Mouse (Mus musculus) lung, embryonic 15.5 days (tissue): ENCODE measurements at regions not wholly inside any gene's neighbourhood (a gene's known extent, or its start where the extent isn't known, plus 50 kb on each side); places are given as distances from the start of the nearest gene placed in this dataset.

Experiments used
- ATAC-seq: fragments of 200-750 bp; cut with Nextera tagmentation; 2 replicates; pipeline ENCODE4 v1.8.0; 2017; ENCODE audit warnings: moderate number of reproducible peaks, borderline replicate concordance; ENCODE audit not compliant: low FRiP score, low TSS enrichment; ENCODE audit errors: extremely low read depth
- H3K27ac ChIP-seq: fragments of 300-500 bp; sonication (generic); 2 replicates; pipeline ENCODE4 v1.5.1; 2015; ENCODE audit warnings: moderate library complexity, mild to moderate bottlenecking, inconsistent platforms
- H3K27me3 ChIP-seq: fragments of 300-500 bp; sonication (generic); 2 replicates; pipeline ENCODE4 v1.6.1; 2015; ENCODE audit warnings: inconsistent platforms
- H3K36me3 ChIP-seq: fragments of 300-500 bp; sonication (generic); 2 replicates; pipeline ENCODE4 v1.6.1; 2015; ENCODE audit warnings: inconsistent platforms
- H3K4me1 ChIP-seq: fragments of 300-500 bp; sonication (generic); 2 replicates; pipeline ENCODE4 v1.6.1; 2015; ENCODE audit warnings: inconsistent platforms
- H3K4me2 ChIP-seq: fragments of 300-500 bp; sonication (generic); 2 replicates; pipeline ENCODE4 v1.6.1; 2015; ENCODE audit warnings: inconsistent platforms, mild to moderate bottlenecking, moderate library complexity
- H3K4me3 ChIP-seq: fragments of 300-500 bp; sonication (generic); 2 replicates; pipeline ENCODE4 v1.5.1; 2015; ENCODE audit warnings: mild to moderate bottlenecking, inconsistent platforms
- H3K9ac ChIP-seq: fragments of 300-500 bp; sonication (generic); 2 replicates; pipeline ENCODE4 v1.6.1; 2015; ENCODE audit warnings: inconsistent platforms
- H3K9me3 ChIP-seq: fragments of 300-500 bp; sonication (generic); 2 replicates; pipeline ENCODE4 v1.6.1; 2016; ENCODE audit warnings: inconsistent platforms
- WGBS: fragments of 180-500 bp; shearing (Covaris S2); methylation state at CpG from one replicate; pipeline ENCODE4 v1.1.7; 2015; 5-methylcytosine and 5-hydroxymethylcytosine counted together

GRCm38 (mm10) chr14:71230484-71231188, 631.0 kb upstream of the Fam160b2 start:
- Histone ChIP-seq H3K36me3 (no peaks in the 10 kb centered on the region), H3K9ac (no peak overlapping the region), H3K4me2 (no peak overlapping the region), H3K4me1 (peaks cover 3% of the 10 kb centered on the region; the same call in 1 of the 2 replicates), H3K27me3 (no peaks in the 10 kb centered on the region), H3K4me3 (no peak overlapping the region), H3K9me3 (no peaks in the 10 kb centered on the region), H3K27ac (peak overlapping the region; percentile 66; the same call in 1 of the 2 replicates)
- 59% methylated on average over 7 of the region's 7 CpGs for WGBS
- peak; percentile 91 for ATAC-seq

- no peaks in the 10 kb centered on the region for H3K36me3 ChIP-seq
- no peak overlapping the region for H3K9ac ChIP-seq
- H3K4me3 ChIP-seq, result no peak overlapping the region
- no peaks in the 10 kb centered on the region for H3K9me3 ChIP-seq
- no peaks in the 10 kb centered on the region for H3K27me3 ChIP-seq
- ATAC-seq, result no peak
- H3K4me1 ChIP-seq, result peaks cover 3% of the 10 kb centered on the region; the same call in 1 of the 2 replicates
- no peak overlapping the region for H3K27ac ChIP-seq
- WGBS, result 79% methylated on average over 2 of the region's 2 CpGs
- H3K4me2 ChIP-seq, result no peak overlapping the region
Observed at GRCm38 (mm10) chr14:71229955-71230354, 630.3 kb upstream of the Fam160b2 start.

GRCm38 (mm10) chr14:71228894-71229446, 629.3 kb upstream of the Fam160b2 start:
- Histone ChIP-seq H3K9me3 (no peaks in the 10 kb centered on the region), H3K9ac (no peak overlapping the region), H3K27me3 (no peaks in the 10 kb centered on the region), H3K4me3 (no peak overlapping the region), H3K27ac (no peak overlapping the region), H3K4me2 (no peak overlapping the region), H3K4me1 (peaks cover 3% of the 10 kb centered on the region; the same call in 1 of the 2 replicates), H3K36me3 (no peaks in the 10 kb centered on the region)
- no peak for ATAC-seq
- WGBS, result 73% methylated on average over 8 of the region's 8 CpGs

GRCm38 (mm10) chr14:71217041-71217440, 617.4 kb upstream of the Fam160b2 start:
- no peak for ATAC-seq
- 63% methylated on average over 1 of the region's 1 CpGs for WGBS
- no peak overlapping the region for H3K27ac ChIP-seq

GRCm38 (mm10) chr14:71211359-71211978, 611.8 kb upstream of the Fam160b2 start:
- Histone ChIP-seq H3K4me3 (no peak overlapping the region), H3K4me1 (no peaks in the 10 kb centered on the region), H3K9me3 (no peaks in the 10 kb centered on the region), H3K36me3 (no peaks in the 10 kb centered on the region), H3K27ac (no peak overlapping the region), H3K27me3 (no peaks in the 10 kb centered on the region), H3K9ac (no peak overlapping the region), H3K4me2 (no peak overlapping the region)
- WGBS, result 81% methylated on average over 3 of the region's 3 CpGs
- no peak for ATAC-seq

More at GRCm38 (mm10) chr14:71217041-71217440, 617.4 kb upstream of the Fam160b2 start:
- H3K27me3 ChIP-seq, result no peaks in the 10 kb centered on the region
- no peak overlapping the region for H3K4me2 ChIP-seq
- H3K9ac ChIP-seq, result no peak overlapping the region
- no peaks in the 10 kb centered on the region for H3K4me1 ChIP-seq
- no peak overlapping the region for H3K4me3 ChIP-seq
- no peaks in the 10 kb centered on the region for H3K9me3 ChIP-seq
- no peaks in the 10 kb centered on the region for H3K36me3 ChIP-seq

- H3K4me2 ChIP-seq, result no peak overlapping the region
- no peaks in the 10 kb centered on the region for H3K4me1 ChIP-seq
- H3K27ac ChIP-seq, result no peak overlapping the region
- no peak overlapping the region for H3K4me3 ChIP-seq
- WGBS, result 45% methylated on average over 6 of the region's 6 CpGs
- no peaks in the 10 kb centered on the region for H3K36me3 ChIP-seq
- no peak for ATAC-seq
- no peaks in the 10 kb centered on the region for H3K27me3 ChIP-seq
- no peaks in the 10 kb centered on the region for H3K9me3 ChIP-seq
- no peak overlapping the region for H3K9ac ChIP-seq
Observed at GRCm38 (mm10) chr14:71203459-71203858, 603.8 kb upstream of the Fam160b2 start.

- Histone ChIP-seq H3K9me3 (no peaks in the 10 kb centered on the region), H3K4me3 (no peak overlapping the region), H3K4me1 (no peaks in the 10 kb centered on the region), H3K4me2 (no peak overlapping the region), H3K27me3 (no peaks in the 10 kb centered on the region), H3K27ac (no peak overlapping the region), H3K9ac (no peak overlapping the region), H3K36me3 (no peaks in the 10 kb centered on the region)
- no peak for ATAC-seq
- WGBS, result 86% methylated on average over 1 of the region's 1 CpGs
Observed at GRCm38 (mm10) chr14:71200917-71201316, 601.3 kb upstream of the Fam160b2 start.

- Histone ChIP-seq H3K4me3 (no peak overlapping the region), H3K4me1 (no peaks in the 10 kb centered on the region), H3K27me3 (no peaks in the 10 kb centered on the region), H3K27ac (no peak overlapping the region; the same call in 1 of the 2 replicates), H3K36me3 (no peaks in the 10 kb centered on the region), H3K4me2 (no peak overlapping the region), H3K9me3 (no peaks in the 10 kb centered on the region), H3K9ac (no peak overlapping the region)
- WGBS, result 28% methylated on average over 9 of the region's 9 CpGs
- ATAC-seq, result no peak
Observed at GRCm38 (mm10) chr14:71199178-71199879, 599.7 kb upstream of the Fam160b2 start.

GRCm38 (mm10) chr14:71194219-71194618, 594.6 kb upstream of the Fam160b2 start:
- no peak overlapping the region for H3K4me2 ChIP-seq
- no peak overlapping the region for H3K9ac ChIP-seq
- 89% methylated on average over 2 of the region's 2 CpGs for WGBS
- H3K27ac ChIP-seq, result no peak overlapping the region
- ATAC-seq, result no peak
- H3K4me3 ChIP-seq, result no peak overlapping the region
- no peaks in the 10 kb centered on the region for H3K9me3 ChIP-seq
- no peaks in the 10 kb centered on the region for H3K27me3 ChIP-seq
- H3K36me3 ChIP-seq, result no peaks in the 10 kb centered on the region
- no peaks in the 10 kb centered on the region for H3K4me1 ChIP-seq

GRCm38 (mm10) chr14:71192486-71192885, 592.9 kb upstream of the Fam160b2 start:
- Histone ChIP-seq H3K4me1 (no peaks in the 10 kb centered on the region), H3K4me2 (no peak overlapping the region), H3K36me3 (no peaks in the 10 kb centered on the region), H3K27me3 (no peaks in the 10 kb centered on the region), H3K9ac (no peak overlapping the region), H3K4me3 (no peak overlapping the region), H3K27ac (no peak overlapping the region), H3K9me3 (no peaks in the 10 kb centered on the region)
- ATAC-seq, result no peak
- 83% methylated on average over 5 of the region's 5 CpGs for whole genome bisulfite sequencing

GRCm38 (mm10) chr14:71189360-71189759, 589.7 kb upstream of the Fam160b2 start:
- no peaks in the 10 kb centered on the region for H3K27me3 ChIP-seq
- no peak overlapping the region for H3K4me2 ChIP-seq
- no peaks in the 10 kb centered on the region for H3K4me1 ChIP-seq
- H3K9me3 ChIP-seq, result no peaks in the 10 kb centered on the region
- 46% methylated on average over 2 of the region's 2 CpGs for WGBS
- no peaks in the 10 kb centered on the region for H3K36me3 ChIP-seq
- H3K9ac ChIP-seq, result no peak overlapping the region
- no peak overlapping the region for H3K4me3 ChIP-seq
- H3K27ac ChIP-seq, result no peak overlapping the region
- ATAC-seq, result no peak

- ATAC-seq, result no peak
- Histone ChIP-seq H3K4me2 (no peak overlapping the region), H3K9me3 (no peaks in the 10 kb centered on the region), H3K4me3 (no peak overlapping the region), H3K4me1 (peaks cover 6% of the 10 kb centered on the region; the same call in 1 of the 2 replicates), H3K27ac (no peak overlapping the region), H3K36me3 (no peaks in the 10 kb centered on the region), H3K9ac (no peak overlapping the region), H3K27me3 (no peaks in the 10 kb centered on the region)
- WGBS, result 75% methylated on average over 6 of the region's 6 CpGs
Observed at GRCm38 (mm10) chr14:71177341-71177740, 577.7 kb upstream of the Fam160b2 start.
